Mouse (Mus musculus) G1E-ER4 (cell line): Measurements from ENCODE around the gene Cblc. TPM values are rescaled to one million over a fixed set of nuclear protein-coding genes. Genes with fewer than 3 reads are reported as not detected.

Experiments used
- GATA1 ChIP-seq: IDR thresholded peaks from one replicate; pipeline ENCODE4 v1.8.0; 2012; ENCODE audit warnings: low read length, inconsistent platforms
- polyA plus RNA-seq: library from polyadenylated mRNA; stranded (reverse); fragments of >175 nt; gene quantifications from 2 replicates; pipeline ENCODE4 v1.2.3, GENCODE M21; 2012

The Cblc gene
- not detected in 2 replicates for polyA plus RNA-seq

GRCm38 (mm10) chr7:19796697-19797588, at the start of gene Cblc:
TSS of gene Cblc (minus strand) at chr7:19796809.
- no peak for TF ChIP-seq GATA1

- TF ChIP-seq GATA1, result no peak
These were observed 48.0 kb upstream of the Cblc start for GRCm38 (mm10) chr7:19844521-19845171.

DNA sequence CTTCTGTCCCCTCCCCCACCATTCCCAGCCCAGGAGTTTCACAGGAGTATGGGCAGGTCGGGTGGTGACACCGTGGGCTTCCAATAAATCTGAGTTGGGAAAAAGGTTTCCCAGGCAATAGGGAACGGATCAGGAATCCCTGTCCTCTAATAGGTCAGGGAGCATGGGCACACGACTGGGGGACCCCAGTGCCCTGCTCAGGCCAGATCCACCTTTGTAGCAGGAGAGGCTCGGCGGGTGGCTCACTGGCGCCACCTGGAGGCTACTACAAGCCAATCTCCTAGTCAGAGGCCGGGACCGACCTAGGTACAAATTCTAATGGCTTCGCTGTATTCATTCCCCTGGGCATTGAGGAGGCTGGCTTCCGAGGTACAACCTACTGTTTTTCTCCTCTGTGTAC, 47.0 kb upstream of the Cblc start:
- no peak for TF ChIP-seq GATA1

GRCm38 (mm10) chr7:19842885-19843504, 46.4 kb upstream of the Cblc start:
- no peak for TF ChIP-seq GATA1

DNA sequence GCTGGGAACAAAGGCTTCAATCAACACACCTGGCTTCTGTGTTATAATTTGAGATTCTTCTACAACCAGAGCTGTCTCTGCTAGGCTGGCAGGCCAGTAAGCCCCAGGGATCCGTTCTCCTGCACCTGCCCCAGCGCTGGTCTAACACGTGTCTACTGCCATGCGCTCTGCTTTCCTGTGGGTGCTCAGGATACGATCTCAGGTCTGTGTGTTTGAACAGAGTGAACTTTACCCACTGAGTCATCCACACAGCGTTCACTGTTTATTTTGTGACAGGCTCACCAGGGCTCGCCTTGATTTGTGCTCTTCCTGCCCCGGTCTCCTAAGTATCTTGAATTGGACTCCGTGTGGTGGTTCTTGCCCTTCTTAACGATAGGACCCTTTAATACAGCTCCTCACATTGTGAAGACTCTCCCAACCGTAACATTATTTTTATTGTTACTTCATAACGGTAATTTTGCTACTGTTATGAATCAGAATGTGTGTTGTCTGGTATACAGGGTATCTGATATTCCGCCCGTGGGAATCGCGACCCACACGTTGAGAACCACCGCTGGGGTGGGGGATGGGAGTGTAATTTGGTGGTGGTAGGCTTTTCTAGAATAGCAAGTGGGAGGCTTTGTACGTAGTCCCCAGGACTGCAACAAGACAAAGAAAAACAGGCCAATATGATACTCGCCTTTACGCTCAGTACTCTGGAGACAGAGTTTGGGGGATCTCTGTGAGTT, 45.2 kb upstream of the Cblc start:
- TF ChIP-seq GATA1, result no peak

GRCm38 (mm10) chr7:19840936-19841335, 44.3 kb upstream of the Cblc start:
- no peak for TF ChIP-seq GATA1

- no peak for TF ChIP-seq GATA1
These were observed 43.8 kb upstream of the Cblc start for GRCm38 (mm10) chr7:19840371-19840770.

GRCm38 (mm10) chr7:19836843-19837242, 40.2 kb upstream of the Cblc start:
- TF ChIP-seq GATA1, result no peak

GRCm38 (mm10) chr7:19834055-19834454, 37.4 kb upstream of the Cblc start:
- TF ChIP-seq GATA1, result no peak

DNA sequence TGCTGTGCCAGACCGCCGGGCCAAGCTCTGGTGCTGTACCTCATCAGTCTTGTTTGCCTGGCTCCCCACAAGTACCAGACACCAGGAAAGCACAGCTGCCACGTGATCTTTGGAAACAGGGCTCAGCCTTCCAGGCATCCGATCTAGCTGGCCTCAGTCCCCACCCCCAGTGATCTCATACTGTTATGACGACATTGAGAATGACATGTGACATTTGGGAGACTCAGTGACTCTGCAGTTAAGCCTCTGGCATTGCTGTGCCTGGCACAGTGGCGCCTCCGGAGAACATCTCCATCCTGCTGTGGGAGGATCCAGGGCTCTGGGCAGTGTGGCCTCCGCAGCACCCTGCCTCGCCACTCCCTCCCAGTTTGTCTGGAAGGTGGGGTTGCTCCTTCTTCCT, 35.2 kb upstream of the Cblc start:
- no peak for TF ChIP-seq GATA1

GRCm38 (mm10) chr7:19830682-19831156, 34.1 kb upstream of the Cblc start:
- TF ChIP-seq GATA1, result no peak

DNA sequence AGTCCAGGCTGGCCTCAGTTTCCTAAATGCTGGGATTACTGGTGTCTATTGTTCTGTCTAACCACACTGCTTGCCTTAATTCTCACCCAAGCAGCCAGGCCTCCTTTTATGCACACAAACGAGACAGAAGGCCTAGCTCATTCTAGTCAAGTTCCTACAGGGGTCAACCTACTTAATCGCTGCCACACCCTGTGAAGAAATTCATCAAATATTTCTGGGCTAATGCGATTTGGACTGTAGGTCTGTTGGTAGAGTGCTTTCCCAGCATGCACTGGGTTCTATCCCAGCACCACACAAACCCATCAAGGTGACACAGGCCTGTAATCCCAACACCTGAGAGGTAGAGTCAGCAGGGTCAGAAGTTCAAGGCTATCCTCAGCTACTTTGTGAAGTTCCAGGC, 33.1 kb upstream of the Cblc start:
- TF ChIP-seq GATA1, result no peak

DNA sequence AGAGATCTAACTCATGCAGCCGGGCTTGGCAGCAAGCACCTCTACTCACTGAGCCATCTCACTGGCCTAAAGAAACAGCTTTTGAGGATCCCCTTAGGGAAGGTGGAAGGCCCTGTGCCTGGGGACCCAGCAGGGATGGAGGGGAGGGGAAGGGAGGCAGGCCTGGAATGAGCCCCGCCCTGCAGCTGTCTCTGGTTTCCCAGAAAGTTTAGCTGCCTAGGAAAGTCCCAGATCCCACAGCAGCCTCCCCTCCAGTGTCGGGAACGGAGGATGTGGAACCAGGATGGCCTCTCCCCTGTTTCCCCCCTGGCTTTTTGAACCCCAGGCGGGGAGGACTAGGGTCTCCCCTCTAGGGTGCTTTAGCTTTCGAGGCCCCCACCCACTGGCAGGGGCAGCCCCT, 30.1 kb upstream of the Cblc start:
- TF ChIP-seq GATA1, result no peak

GRCm38 (mm10) chr7:19824182-19824973, 27.8 kb upstream of the Cblc start:
- TF ChIP-seq GATA1, result no peak
